Mouse (Mus musculus) kidney, postnatal 0 days (tissue): Measurements from ENCODE around the gene Golga7b. TPM values are rescaled to one million over a fixed set of nuclear protein-coding genes. Genes with fewer than 3 reads are reported as not detected.
A peak's percentile ranks its signal among the peaks of the same experiment; 100 is the strongest.

Experiments
- ATAC-seq: fragments of 200-750 bp; cut with Nextera tagmentation; replicated peaks from 2 replicates; pipeline ENCODE4 v1.8.0; 2017; ENCODE audit warnings: low read depth, moderate number of reproducible peaks, moderate TSS enrichment, moderate library complexity; ENCODE audit not compliant: low FRiP score
- DNase-seq: peaks from one replicate; pipeline ENCODE4 v3.0.0-alpha.2; 2016; ENCODE audit warnings: low spot score
- H3K27ac ChIP-seq: fragments of 300-500 bp; sonication (generic); 2 replicates; pipeline ENCODE4 v1.5.1; 2014; ENCODE audit warnings: mild to moderate bottlenecking
- H3K27me3 ChIP-seq: fragments of 300-500 bp; sonication (generic); 2 replicates; pipeline ENCODE4 v1.6.1; 2014; ENCODE audit warnings: low read length, mixed read lengths; ENCODE audit not compliant: insufficient read depth
- H3K36me3 ChIP-seq: fragments of 300-500 bp; sonication (generic); 2 replicates; pipeline ENCODE4 v1.6.1; 2014; ENCODE audit warnings: low read length, mixed read lengths; ENCODE audit not compliant: insufficient read depth
- H3K4me1 ChIP-seq: fragments of 300-500 bp; sonication (generic); replicated peaks from 2 replicates; pipeline ENCODE4 v1.6.1; 2014; ENCODE audit warnings: antibody characterized with exemption, low read length, mixed read lengths; ENCODE audit not compliant: insufficient read depth
- H3K4me2 ChIP-seq: fragments of 300-500 bp; sonication (generic); 2 replicates; pipeline ENCODE4 v1.6.1; 2014; ENCODE audit warnings: mild to moderate bottlenecking, low read length, moderate library complexity, mixed read lengths
- H3K4me3 ChIP-seq: fragments of 300-500 bp; sonication (generic); replicated peaks from 2 replicates; pipeline ENCODE4 v1.5.1; 2014; ENCODE audit warnings: low read depth, low read length
- H3K9ac ChIP-seq: fragments of 300-500 bp; sonication (generic); 2 replicates; pipeline ENCODE4 v1.6.1; 2014; ENCODE audit warnings: low read depth, low read length
- H3K9me3 ChIP-seq: fragments of 300-500 bp; sonication (generic); replicated peaks from 2 replicates; pipeline ENCODE4 v1.6.1; 2016; ENCODE audit warnings: low read length, inconsistent platforms, mixed read lengths
- CTCF ChIP-seq: IDR thresholded peaks from 2 replicates; pipeline ENCODE4 v1.5.1; 2016; ENCODE audit warnings: antibody characterized with exemption, low read depth, mild to moderate bottlenecking, moderate library complexity
- WGBS: fragments of 180-500 bp; shearing (Covaris S2); extraction: QIAGEN DNeasy Blood & Tissue Kit; methylation state at CpG from one replicate; pipeline ENCODE4 v1.1.7; 2014; 5-methylcytosine and 5-hydroxymethylcytosine counted together
- polyA plus RNA-seq: library from polyadenylated mRNA; unstranded; fragments of >200 nt; fragmentation: Nextera tagmentation; extraction: Ambion mirVana; gene quantifications from 2 replicates; pipeline ENCODE4 v1.2.1, GENCODE M21; 2015

The Golga7b gene
- polyA plus RNA-seq, 1 experiment from 2014 or later: not detected

DNA sequence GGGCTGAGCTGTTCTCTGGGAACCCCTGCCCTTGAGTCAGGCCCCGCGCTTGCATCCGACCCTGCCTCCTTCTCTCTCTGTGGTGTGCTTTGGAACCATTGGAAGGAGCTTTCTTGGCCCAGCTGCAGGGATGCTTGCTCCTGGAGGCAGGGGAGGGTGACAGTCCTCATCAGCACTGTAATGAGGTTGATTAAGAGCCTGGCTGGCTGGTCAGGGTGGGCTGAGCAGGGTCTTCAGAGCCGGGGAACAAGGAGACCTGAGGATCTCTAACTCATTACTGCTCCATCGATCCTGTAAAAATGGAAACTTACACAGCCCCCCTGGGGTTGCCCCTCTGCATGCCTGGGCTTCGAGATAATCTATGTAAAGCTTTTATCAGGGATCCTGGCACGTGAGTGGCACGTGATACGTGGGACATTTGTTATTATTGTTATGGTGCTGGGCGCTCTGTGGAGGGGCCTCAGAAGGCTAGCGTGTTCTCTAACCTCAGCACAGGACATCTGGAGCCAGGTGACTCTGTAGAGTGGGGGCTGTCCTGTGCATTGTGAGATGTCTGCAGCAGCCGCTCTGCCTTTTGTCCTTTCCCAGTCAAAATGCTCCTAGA is 55.9 kb downstream of the Golga7b start:
- no peak for TF ChIP-seq CTCF
- 61% methylated on average over 12 of the region's 12 CpGs for WGBS
- ATAC-seq: no peak

DNA sequence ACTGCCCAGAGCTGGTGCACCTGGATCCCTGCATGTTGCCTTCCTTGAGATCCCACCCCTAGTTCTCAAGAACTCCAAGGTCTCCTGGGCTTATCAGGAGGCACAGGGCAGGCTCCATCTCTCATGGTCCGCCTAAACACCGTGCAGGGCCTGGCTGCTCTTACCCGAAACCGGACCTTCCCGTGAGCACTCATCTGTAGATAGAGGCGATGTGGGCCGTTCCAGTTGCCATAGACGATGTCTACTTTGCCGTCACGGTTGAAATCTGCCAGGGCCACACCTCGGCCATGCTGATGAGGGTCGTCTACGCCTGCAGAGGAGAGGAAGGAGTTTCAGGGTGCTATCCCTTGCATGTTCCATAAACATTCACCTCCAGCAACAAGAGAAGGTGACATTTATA is 57.1 kb downstream of the Golga7b start:
- H3K36me3 ChIP-seq: no peaks in the 10 kb centered on the region
- 0 out of 2 replicates have a peak, but pooled peaks have one; percentile 34 for ATAC-seq
- H3K4me2 ChIP-seq: no peak overlapping the region
- 50% methylated on average over 13 of the region's 13 CpGs for WGBS
- no peak overlapping the region for H3K9ac ChIP-seq
- H3K9me3 ChIP-seq: no peaks in the 10 kb centered on the region
- DNase-seq: peak; percentile 40
- H3K4me1 ChIP-seq: peaks cover 8% of the 10 kb centered on the region; the same call in 1 of the 2 replicates
- H3K27ac ChIP-seq: no peak overlapping the region
- TF ChIP-seq CTCF: no peak
- H3K27me3 ChIP-seq: no peaks in the 10 kb centered on the region
- no peak overlapping the region for H3K4me3 ChIP-seq

More for the DNA sequence above, 55.9 kb downstream of the Golga7b start:
- H3K27me3 ChIP-seq: no peaks in the 10 kb centered on the region
- H3K9ac ChIP-seq: no peak overlapping the region
- H3K36me3 ChIP-seq: no peaks in the 10 kb centered on the region
- no peak overlapping the region for H3K4me3 ChIP-seq
- H3K4me1 ChIP-seq: peaks cover 8% of the 10 kb centered on the region; the same call in 1 of the 2 replicates
- H3K27ac ChIP-seq: no peak overlapping the region
- no peak overlapping the region for H3K4me2 ChIP-seq
- no peak for DNase-seq
- H3K9me3 ChIP-seq: no peaks in the 10 kb centered on the region

DNA sequence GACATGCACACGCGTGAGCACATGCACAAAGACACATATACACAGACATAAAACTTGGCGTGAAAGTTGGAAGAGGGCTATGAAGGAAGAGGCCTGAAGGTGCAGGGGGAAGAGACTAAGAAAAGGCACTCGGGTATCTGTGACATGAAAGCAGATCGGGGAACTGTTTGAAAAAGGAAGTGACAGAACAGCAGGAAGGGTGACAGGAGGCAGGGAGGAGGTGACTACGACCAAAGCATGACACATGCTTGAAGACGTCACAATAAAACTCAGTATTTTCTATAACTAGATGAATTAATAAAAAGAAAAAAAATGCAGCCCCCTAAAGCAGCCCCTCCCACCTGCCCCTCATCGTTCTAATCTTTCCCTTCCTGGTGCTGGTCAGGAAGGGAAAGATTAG is 58.4 kb downstream of the Golga7b start:
- no peak for TF ChIP-seq CTCF
- H3K9me3 ChIP-seq: no peaks in the 10 kb centered on the region
- H3K9ac ChIP-seq: no peak overlapping the region
- no peaks in the 10 kb centered on the region for H3K36me3 ChIP-seq
- DNase-seq: no peak
- no peak overlapping the region for H3K4me2 ChIP-seq
- 56% methylated on average over 8 of the region's 8 CpGs for WGBS
- ATAC-seq: no peak
- peaks cover 8% of the 10 kb centered on the region; the same call in 1 of the 2 replicates for H3K4me1 ChIP-seq
- no peaks in the 10 kb centered on the region for H3K27me3 ChIP-seq
- no peak overlapping the region for H3K4me3 ChIP-seq
- H3K27ac ChIP-seq: no peak overlapping the region

DNA sequence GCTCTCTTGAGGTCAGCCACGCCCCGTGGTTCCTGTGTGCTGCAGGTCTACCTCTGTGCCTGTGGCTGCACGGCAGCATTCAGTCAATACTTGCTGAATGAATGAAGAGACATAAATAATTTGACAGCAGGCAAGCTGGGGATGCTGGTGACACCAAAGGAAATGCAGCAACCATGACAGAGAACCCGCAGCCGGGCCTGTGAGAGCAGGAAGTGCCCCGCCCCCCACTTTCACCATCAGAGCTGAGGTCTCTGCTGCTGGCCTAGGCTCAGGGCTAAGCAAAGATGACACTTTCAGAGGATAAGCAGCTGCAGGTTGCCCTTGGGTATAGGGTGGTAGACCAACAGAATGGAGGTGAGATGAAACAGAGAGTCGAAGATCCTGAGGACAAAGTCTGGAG is 58.8 kb downstream of the Golga7b start:
- ATAC-seq (no peak), DNase-seq (peak; percentile 7)
- Histone ChIP-seq H3K4me3 (no peak overlapping the region), H3K27me3 (no peaks in the 10 kb centered on the region), H3K9ac (no peak overlapping the region), H3K9me3 (no peaks in the 10 kb centered on the region), H3K27ac (no peak overlapping the region), H3K36me3 (no peaks in the 10 kb centered on the region), H3K4me2 (no peak overlapping the region), H3K4me1 (peaks cover 8% of the 10 kb centered on the region; the same call in 1 of the 2 replicates)
- no peak for TF ChIP-seq CTCF
- WGBS: 36% methylated on average over 7 of the region's 7 CpGs

DNA sequence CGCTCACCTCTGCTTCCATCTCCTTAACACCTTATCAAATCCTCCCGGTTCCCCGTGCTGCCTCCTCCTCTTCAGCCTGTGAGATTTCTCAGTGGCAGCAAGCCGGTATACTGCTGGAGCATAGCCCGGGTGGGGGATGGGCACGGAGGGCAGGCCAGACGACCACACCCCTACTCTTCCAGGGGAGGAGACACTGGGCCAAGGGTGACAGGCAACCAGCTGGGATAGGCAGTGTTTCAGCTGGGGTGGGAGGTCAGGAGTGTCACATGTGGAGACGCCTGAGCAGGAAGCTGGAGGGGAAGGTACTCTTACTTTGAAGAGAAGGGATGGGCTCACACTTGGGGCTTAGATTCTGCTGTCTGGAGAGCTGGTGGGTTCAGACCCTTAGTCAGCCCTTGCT is 59.6 kb downstream of the Golga7b start:
- no peak overlapping the region for H3K4me3 ChIP-seq
- WGBS: 3% methylated on average over 8 of the region's 8 CpGs
- H3K27me3 ChIP-seq: no peaks in the 10 kb centered on the region
- H3K4me1 ChIP-seq: peaks cover 8% of the 10 kb centered on the region; the same call in 1 of the 2 replicates
- peak; percentile 54 for DNase-seq
- TF ChIP-seq CTCF: no peak
- H3K27ac ChIP-seq: no peak overlapping the region
- no peaks in the 10 kb centered on the region for H3K9me3 ChIP-seq
- H3K4me2 ChIP-seq: no peak overlapping the region
- no peak for ATAC-seq
- H3K9ac ChIP-seq: no peak overlapping the region
- no peaks in the 10 kb centered on the region for H3K36me3 ChIP-seq

DNA sequence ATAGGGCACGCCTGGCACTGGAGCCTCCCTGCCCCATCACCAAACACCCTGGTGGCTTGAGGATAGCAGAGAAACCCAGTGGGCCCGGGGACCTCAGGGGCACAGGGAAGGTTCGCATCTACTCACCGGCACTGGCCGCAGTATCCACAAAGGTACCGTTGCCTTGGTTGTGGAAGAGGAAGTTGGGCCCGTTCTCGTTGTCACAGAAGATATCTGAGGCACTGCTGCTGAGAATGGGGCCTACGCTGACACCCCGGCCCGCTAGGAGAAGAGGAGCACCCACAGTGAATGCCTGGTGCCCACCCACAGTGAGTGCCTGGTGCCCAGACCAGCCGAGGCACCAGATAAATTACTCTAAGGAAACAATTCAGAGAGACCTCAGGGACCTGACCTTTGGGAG is 61.6 kb downstream of the Golga7b start:
- Histone ChIP-seq H3K9me3 (no peaks in the 10 kb centered on the region), H3K9ac (no peak overlapping the region), H3K4me3 (no peak overlapping the region), H3K36me3 (no peaks in the 10 kb centered on the region), H3K27me3 (no peaks in the 10 kb centered on the region), H3K4me1 (peaks cover 8% of the 10 kb centered on the region; the same call in 1 of the 2 replicates), H3K4me2 (no peak overlapping the region), H3K27ac (no peak overlapping the region)
- DNase-seq: no peak
- no peak for ATAC-seq
- 87% methylated on average over 12 of the region's 12 CpGs for WGBS
- no peak for TF ChIP-seq CTCF

DNA sequence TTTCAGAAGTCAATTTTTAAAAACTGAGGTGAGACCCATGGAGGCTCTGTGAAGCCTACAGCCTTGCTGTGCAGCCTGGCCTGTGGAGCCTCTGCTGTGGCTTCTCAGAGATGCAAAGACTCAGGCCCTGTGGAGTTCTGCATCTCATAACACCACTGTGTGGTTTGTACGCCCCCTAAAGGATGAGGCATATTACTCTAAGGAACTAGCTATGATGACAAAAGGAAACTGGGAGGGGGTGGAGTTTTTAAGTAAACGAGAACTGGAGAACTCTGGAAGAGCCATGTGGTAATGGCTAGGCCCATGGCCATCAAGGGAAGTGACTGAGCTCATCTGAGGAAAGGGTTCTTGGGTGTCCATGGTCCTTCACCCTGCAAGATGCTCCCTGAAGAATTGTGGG is 64.0 kb downstream of the Golga7b start:
- H3K4me1 ChIP-seq: peaks cover 8% of the 10 kb centered on the region; the same call in 1 of the 2 replicates
- no peaks in the 10 kb centered on the region for H3K27me3 ChIP-seq
- no peaks in the 10 kb centered on the region for H3K36me3 ChIP-seq
- no peaks in the 10 kb centered on the region for H3K9me3 ChIP-seq
- DNase-seq (no peak), ATAC-seq (no peak)
- no peak overlapping the region for H3K27ac ChIP-seq
- WGBS: 33% methylated on average over 2 of the region's 2 CpGs
- H3K4me2 ChIP-seq: no peak overlapping the region
- H3K4me3 ChIP-seq: no peak overlapping the region
- no peak for TF ChIP-seq CTCF
- H3K9ac ChIP-seq: no peak overlapping the region
